Mouse (Mus musculus) heart, adult 8-10 months (tissue): ENCODE measurements around the gene Prdm4. TPM values are rescaled to one million over a fixed set of nuclear protein-coding genes. Genes with fewer than 3 reads are reported as not detected.

Experiments used
- DNase-seq: peaks from one replicate; pipeline ENCODE4 v3.0.0; 2022; ENCODE audit warnings: low spot score
- total RNA-seq, 4 experiments: library from RNA; stranded (reverse); gene quantifications; 2 replicates each; pipeline ENCODE4 v1.2.4; 2022

Prdm4 gene
- total RNA-seq, 4 experiments from 2014 or later = 10.5 to 12.8 (median 12.1) TPM

DNA sequence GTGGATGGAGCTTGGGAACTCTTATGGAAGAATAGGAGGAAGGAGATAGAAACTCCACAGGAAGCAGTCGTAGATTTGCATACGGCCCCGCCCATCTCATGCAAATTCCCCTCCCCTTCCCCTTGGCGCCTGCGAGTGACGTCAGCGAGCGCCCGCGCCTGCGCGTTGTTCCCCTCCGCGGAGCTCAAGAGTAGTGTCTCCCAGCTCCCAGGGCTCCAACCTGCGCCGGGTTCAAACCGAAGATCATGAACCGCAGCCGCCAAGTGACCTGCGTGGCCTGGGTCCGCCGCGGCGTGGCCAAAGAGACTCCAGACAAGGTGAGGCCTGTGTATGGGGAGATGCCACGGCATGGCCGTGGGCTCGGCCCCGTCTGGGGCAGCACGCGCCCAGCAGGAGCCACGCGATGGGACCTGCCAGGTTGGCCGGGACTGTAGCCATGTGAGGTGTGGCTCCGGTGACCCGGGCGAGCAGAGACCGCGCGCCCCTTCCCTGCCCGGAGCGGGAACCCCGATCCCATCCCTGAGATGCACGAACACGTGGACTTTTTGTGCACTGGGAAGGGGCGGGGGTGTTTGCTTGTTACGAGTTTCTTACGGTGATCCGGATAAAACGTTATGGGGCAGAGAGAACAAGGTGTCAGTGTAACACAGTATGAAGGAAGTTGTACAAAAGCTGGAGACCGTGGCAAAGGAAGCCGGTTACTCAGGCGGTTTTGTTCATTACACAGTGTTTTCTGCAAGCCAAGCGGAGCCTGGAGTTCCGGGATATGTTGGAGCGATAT lies 45.1 kb downstream of the Prdm4 start:
- DNase-seq = peak; percentile 91

GRCm38 (mm10) chr10:85846105-85846862 lies 70.7 kb downstream of the Prdm4 start:
- no peak for DNase-seq

Other genes starting within 250 kb of the Prdm4 start
- 10 to 100 TPM; 13.3 to 15.2 (median 14.5) TPM for gene Pwp1, start 87.6 kb downstream of the Prdm4 start, total RNA-seq
- not detected for gene Ascl4, start 10.5 kb upstream of the Prdm4 start, total RNA-seq
- 10 to 100 TPM; 74.3 to 85.3 (median 75.9) TPM for gene Rtcb, start 40.7 kb upstream of the Prdm4 start, total RNA-seq
- gene Bpifc, start 94.8 kb upstream of the Prdm4 start, total RNA-seq = not detected
- gene Fbxo7, start 104.8 kb upstream of the Prdm4 start, total RNA-seq = 10 to 100 TPM; 15.3 to 18.8 (median 17.1) TPM